Mouse (Mus musculus) forebrain, embryonic 16.5 days (tissue): ENCODE measurements around the gene Kctd11. TPM values are rescaled to one million over a fixed set of nuclear protein-coding genes. Genes with fewer than 3 reads are reported as not detected.

Experiments
- ATAC-seq: fragments of 200-750 bp; cut with Nextera tagmentation; 2 replicates; pipeline ENCODE4 v1.8.0; 2017; ENCODE audit warnings: mild to moderate bottlenecking, moderate library complexity
- H3K27ac ChIP-seq: fragments of 300-500 bp; sonication (generic); 2 replicates; pipeline ENCODE4 v1.5.1; 2014; ENCODE audit warnings: low read length, control low read depth
- H3K27me3 ChIP-seq: fragments of 300-500 bp; sonication (generic); replicated peaks from 2 replicates; pipeline ENCODE4 v1.6.1; 2014; ENCODE audit warnings: low read length; ENCODE audit not compliant: control insufficient read depth, insufficient read depth
- H3K36me3 ChIP-seq: fragments of 300-500 bp; sonication (generic); 2 replicates; pipeline ENCODE4 v1.6.1; 2014; ENCODE audit not compliant: control insufficient read depth, insufficient read depth
- H3K4me1 ChIP-seq: fragments of 300-500 bp; sonication (generic); replicated peaks from 2 replicates; pipeline ENCODE4 v1.6.1; 2014; ENCODE audit warnings: low read length; ENCODE audit not compliant: control insufficient read depth, insufficient read depth
- H3K4me2 ChIP-seq: fragments of 300-500 bp; sonication (generic); 2 replicates; pipeline ENCODE4 v1.6.1; 2014; ENCODE audit warnings: mild to moderate bottlenecking, low read length, control low read depth
- H3K4me3 ChIP-seq: fragments of 300-500 bp; sonication (generic); replicated peaks from 2 replicates; pipeline ENCODE4 v1.5.1; 2014; ENCODE audit warnings: mild to moderate bottlenecking, low read length, control low read depth
- H3K9ac ChIP-seq: fragments of 300-500 bp; sonication (generic); replicated peaks from 2 replicates; pipeline ENCODE4 v1.6.1; 2014; ENCODE audit warnings: low read depth, low read length, control low read depth
- H3K9me3 ChIP-seq: fragments of 300-500 bp; sonication (generic); 2 replicates; pipeline ENCODE4 v1.6.1; 2016; ENCODE audit warnings: low read length; ENCODE audit not compliant: control insufficient read depth
- WGBS: fragments of 180-500 bp; shearing (Covaris S2); extraction: QIAGEN DNeasy Blood & Tissue Kit; methylation state at CpG from one replicate; pipeline ENCODE4 v1.1.7; 2014; 5-methylcytosine and 5-hydroxymethylcytosine counted together
- polyA plus RNA-seq: library from polyadenylated mRNA; unstranded; fragments of >200 nt; fragmentation: Nextera tagmentation; extraction: Ambion mirVana; gene quantifications from 2 replicates; pipeline ENCODE4 v1.2.1, GENCODE M21; 2015

The Kctd11 gene
- polyA plus RNA-seq, 1 experiment from 2014 or later: 1.3 TPM

- Histone ChIP-seq H3K27me3 (peaks cover 5% of the 10 kb centered on the region; the same call in 1 of the 2 replicates), H3K36me3 (no peaks in the 10 kb centered on the region), H3K4me2 (no peak overlapping the region), H3K27ac (no peak overlapping the region), H3K4me1 (peaks cover 14% of the 10 kb centered on the region), H3K4me3 (no peak overlapping the region), H3K9me3 (no peaks in the 10 kb centered on the region), H3K9ac (no peak overlapping the region)
- no peak for ATAC-seq
- 78% methylated on average over 8 of the region's 8 CpGs for WGBS
Observed at GRCm38 (mm10) chr11:69884663-69885062, 3.5 kb upstream of the Kctd11 start.

DNA sequence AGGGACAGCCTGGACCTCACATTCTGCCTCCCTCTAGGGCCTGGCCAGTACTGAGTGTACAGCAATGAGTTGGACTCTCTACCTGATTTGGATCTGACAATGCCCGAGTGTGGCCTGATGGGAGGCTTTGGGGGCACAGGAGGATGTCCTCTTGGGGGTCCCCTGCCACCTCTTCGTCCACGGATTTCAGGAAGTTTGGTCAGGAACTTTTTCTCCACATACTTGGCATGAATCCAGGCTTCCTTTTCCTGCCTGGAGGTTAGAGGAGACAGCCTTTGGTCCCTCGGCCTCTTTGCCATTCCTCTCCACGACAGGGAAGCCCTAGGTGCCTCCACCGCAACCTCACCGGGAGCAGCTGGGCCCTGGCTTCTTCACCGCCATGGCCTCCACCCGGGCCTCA, 3.0 kb upstream of the Kctd11 start:
- ATAC-seq: no peak
- no peaks in the 10 kb centered on the region for H3K9me3 ChIP-seq
- H3K4me3 ChIP-seq: no peak overlapping the region
- no peaks in the 10 kb centered on the region for H3K36me3 ChIP-seq
- no peak overlapping the region for H3K9ac ChIP-seq
- H3K27me3 ChIP-seq: peaks cover 5% of the 10 kb centered on the region; the same call in 1 of the 2 replicates
- 80% methylated on average over 9 of the region's 9 CpGs for WGBS
- no peak overlapping the region for H3K27ac ChIP-seq
- H3K4me2 ChIP-seq: no peak overlapping the region
- H3K4me1 ChIP-seq: peaks cover 14% of the 10 kb centered on the region

- no peak for ATAC-seq
- H3K4me2 ChIP-seq: no peak overlapping the region
- whole genome bisulfite sequencing: 91% methylated on average over 8 of the region's 8 CpGs
Observed at GRCm38 (mm10) chr11:69883527-69884151, 2.4 kb upstream of the Kctd11 start.

GRCm38 (mm10) chr11:69883066-69883465, 1.9 kb upstream of the Kctd11 start:
- H3K4me1 ChIP-seq: peaks cover 14% of the 10 kb centered on the region
- no peak overlapping the region for H3K4me3 ChIP-seq
- WGBS: 63% methylated on average over 4 of the region's 4 CpGs
- H3K4me2 ChIP-seq: no peak overlapping the region
- H3K36me3 ChIP-seq: no peaks in the 10 kb centered on the region
- H3K27me3 ChIP-seq: peaks cover 5% of the 10 kb centered on the region; the same call in 1 of the 2 replicates
- no peak overlapping the region for H3K9ac ChIP-seq
- ATAC-seq: no peak
- H3K9me3 ChIP-seq: no peaks in the 10 kb centered on the region
- no peak overlapping the region for H3K27ac ChIP-seq

More at GRCm38 (mm10) chr11:69883527-69884151, 2.4 kb upstream of the Kctd11 start:
- Histone ChIP-seq H3K27me3 (peaks cover 5% of the 10 kb centered on the region; the same call in 1 of the 2 replicates), H3K9ac (no peak overlapping the region), H3K27ac (no peak overlapping the region), H3K4me1 (peaks cover 14% of the 10 kb centered on the region), H3K36me3 (no peaks in the 10 kb centered on the region), H3K4me3 (no peak overlapping the region), H3K9me3 (no peaks in the 10 kb centered on the region)

- no peak for ATAC-seq
- Histone ChIP-seq H3K36me3 (no peaks in the 10 kb centered on the region), H3K4me2 (peak overlapping the region; percentile 72), H3K9ac (no peak overlapping the region), H3K4me3 (peak overlapping the region; percentile 44; the same call in 1 of the 2 replicates), H3K4me1 (peaks cover 16% of the 10 kb centered on the region), H3K9me3 (no peaks in the 10 kb centered on the region), H3K27me3 (peaks cover 5% of the 10 kb centered on the region; the same call in 1 of the 2 replicates), H3K27ac (no peak overlapping the region)
- WGBS: 56% methylated on average over 21 of the region's 21 CpGs
Observed at GRCm38 (mm10) chr11:69881787-69882670, 823 bp upstream of the Kctd11 start.

GRCm38 (mm10) chr11:69880506-69880852, 727 bp downstream of the Kctd11 start:
- 2% methylated on average over 18 of the region's 18 CpGs for WGBS
- Histone ChIP-seq H3K9me3 (no peaks in the 10 kb centered on the region), H3K9ac (peak overlapping the region; percentile 59), H3K4me3 (peak overlapping the region; percentile 44), H3K36me3 (no peaks in the 10 kb centered on the region), H3K4me2 (peak overlapping the region; percentile 72), H3K27ac (no peak overlapping the region), H3K27me3 (peaks cover 5% of the 10 kb centered on the region; the same call in 1 of the 2 replicates), H3K4me1 (peaks cover 16% of the 10 kb centered on the region)
- peak; percentile 45 for ATAC-seq

DNA sequence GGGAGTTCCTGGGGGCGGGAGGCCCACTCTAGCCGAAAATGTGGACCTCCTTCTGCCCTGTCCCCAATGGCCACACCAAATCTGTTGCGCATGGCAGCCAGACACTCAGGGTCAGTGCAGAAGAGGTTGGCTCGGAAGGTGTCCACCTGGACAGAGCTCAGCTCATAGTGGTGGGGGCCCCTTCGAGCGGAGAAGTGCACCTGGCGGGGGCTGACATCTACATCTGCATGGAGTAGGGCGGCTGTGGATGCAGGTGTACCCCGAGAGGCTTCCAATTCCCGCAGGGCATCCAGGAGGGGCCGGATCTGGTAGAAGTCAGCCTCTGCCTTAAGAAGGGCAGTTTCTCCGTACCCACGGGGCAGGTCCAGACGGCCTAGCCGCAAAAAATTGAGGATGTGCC, 1.5 kb downstream of the Kctd11 start:
- WGBS: 51% methylated on average over 15 of the region's 15 CpGs
- ATAC-seq: no peak
- no peak overlapping the region for H3K27ac ChIP-seq
- 0 out of 2 replicates have a peak overlapping the region, but pooled peaks have one; percentile 8 for H3K9ac ChIP-seq
- H3K36me3 ChIP-seq: no peaks in the 10 kb centered on the region
- H3K4me2 ChIP-seq: no peak overlapping the region
- no peaks in the 10 kb centered on the region for H3K9me3 ChIP-seq
- no peak overlapping the region for H3K4me3 ChIP-seq
- H3K4me1 ChIP-seq: peaks cover 16% of the 10 kb centered on the region
- peaks cover 5% of the 10 kb centered on the region; the same call in 1 of the 2 replicates for H3K27me3 ChIP-seq

DNA sequence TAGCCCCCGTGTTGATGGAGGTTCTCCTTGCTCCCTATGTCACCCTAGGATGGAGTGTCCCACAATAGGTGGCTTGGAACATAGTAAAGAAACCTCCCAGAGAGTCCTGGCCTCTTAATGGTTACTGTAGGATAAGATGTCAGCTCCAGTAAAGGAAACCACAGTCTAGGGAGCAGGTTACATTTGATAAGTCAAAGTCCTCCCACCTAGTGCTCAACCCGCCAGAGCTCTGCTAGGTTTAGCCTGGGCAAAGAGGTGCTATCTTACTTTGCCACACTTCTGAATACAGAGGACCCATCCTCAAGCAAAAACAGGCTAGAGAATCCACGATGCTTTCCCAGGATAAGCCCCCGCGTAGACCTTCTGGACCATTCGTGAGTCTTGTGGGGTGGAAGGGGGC, 2.3 kb downstream of the Kctd11 start:
- H3K4me1 ChIP-seq: peaks cover 16% of the 10 kb centered on the region
- H3K4me3 ChIP-seq: no peak overlapping the region
- no peak for ATAC-seq
- no peaks in the 10 kb centered on the region for H3K9me3 ChIP-seq
- H3K4me2 ChIP-seq: no peak overlapping the region
- no peak overlapping the region for H3K27ac ChIP-seq
- 86% methylated on average over 6 of the region's 6 CpGs for WGBS
- no peaks in the 10 kb centered on the region for H3K36me3 ChIP-seq
- no peak overlapping the region for H3K9ac ChIP-seq
- peaks cover 5% of the 10 kb centered on the region; the same call in 1 of the 2 replicates for H3K27me3 ChIP-seq

DNA sequence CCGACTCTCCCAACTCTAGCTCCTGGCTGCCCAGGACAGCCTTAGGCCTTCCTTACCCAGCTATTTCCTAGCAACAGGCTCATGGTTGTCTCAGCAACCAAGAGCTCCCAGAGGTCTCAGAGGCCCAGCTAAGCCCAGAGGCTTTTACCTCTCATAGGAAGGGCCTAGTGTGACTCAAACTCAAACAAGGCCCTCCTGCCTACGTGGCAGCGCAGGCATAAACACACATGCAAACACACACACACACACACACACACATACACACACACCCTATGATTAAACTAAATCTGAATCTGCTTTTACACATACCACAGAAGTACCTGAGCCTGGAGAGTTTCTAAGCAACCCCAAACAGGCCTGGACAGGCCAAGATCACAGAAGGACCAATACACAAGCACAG, 2.8 kb downstream of the Kctd11 start:
- Histone ChIP-seq H3K36me3 (no peaks in the 10 kb centered on the region), H3K27me3 (peaks cover 5% of the 10 kb centered on the region; the same call in 1 of the 2 replicates), H3K27ac (no peak overlapping the region), H3K4me3 (no peak overlapping the region), H3K4me1 (peaks cover 16% of the 10 kb centered on the region), H3K9ac (no peak overlapping the region), H3K4me2 (no peak overlapping the region), H3K9me3 (no peaks in the 10 kb centered on the region)
- ATAC-seq: no peak
- WGBS: 83% methylated on average over 3 of the region's 3 CpGs
